Mouse (Mus musculus) liver, embryonic 14.5 days (tissue): Measurements from ENCODE around the gene Ercc6l2. TPM values are rescaled to one million over a fixed set of nuclear protein-coding genes. Genes with fewer than 3 reads are reported as not detected.

Experiments
- ATAC-seq: fragments of 200-750 bp; cut with Nextera tagmentation; 2 replicates; pipeline ENCODE4 v1.8.0; 2017; ENCODE audit warnings: moderate number of reproducible peaks, mild to moderate bottlenecking, moderate library complexity; ENCODE audit not compliant: insufficient read depth
- DNase-seq, 3 experiments: peaks; one replicate each; pipeline ENCODE4 v3.0.0-alpha.2; 2012 to 2013; ENCODE audit warnings: low read depth in 3 of 3, low spot score in 3 of 3
- H3K27ac ChIP-seq: fragments of 300-500 bp; sonication (generic); 2 replicates; pipeline ENCODE4 v1.5.1; 2014; ENCODE audit warnings: moderate library complexity, mild to moderate bottlenecking, control low read depth, inconsistent platforms
- H3K27me3 ChIP-seq: fragments of 300-500 bp; sonication (generic); 2 replicates; pipeline ENCODE4 v1.6.1; 2014; ENCODE audit warnings: mild to moderate bottlenecking, low read length, moderate library complexity; ENCODE audit not compliant: control insufficient read depth, insufficient read depth
- H3K36me3 ChIP-seq: fragments of 300-500 bp; sonication (generic); replicated peaks from 2 replicates; pipeline ENCODE4 v1.6.1; 2014; ENCODE audit warnings: low read depth; ENCODE audit not compliant: control insufficient read depth, insufficient read depth
- H3K4me1 ChIP-seq, 2 experiments: fragments of 200-500 bp in 1 of 2; fragments of 300-500 bp in 1 of 2; sonication (generic) in 1 of 2; replicated peaks; 2 replicates each; pipeline ENCODE4 v1.6.1; 2012 to 2014; ENCODE audit warnings: antibody characterized with exemption in 1 of 2, inconsistent platforms in 1 of 2, low read length in 1 of 2; ENCODE audit not compliant: control insufficient read depth in 2 of 2, insufficient read depth in 2 of 2
- H3K4me2 ChIP-seq: fragments of 300-500 bp; sonication (generic); 2 replicates; pipeline ENCODE4 v1.6.1; 2014; ENCODE audit warnings: low read depth, mild to moderate bottlenecking, control low read depth, moderate library complexity
- H3K4me3 ChIP-seq, 2 experiments: fragments of 200-500 bp in 1 of 2; fragments of 300-500 bp in 1 of 2; sonication (generic) in 1 of 2; 2 replicates each; pipeline ENCODE4 v1.5.1; 2012 to 2014; ENCODE audit warnings: low read depth in 2 of 2, low read length in 2 of 2, mild to moderate bottlenecking in 2 of 2, control low read depth in 1 of 2, inconsistent platforms in 1 of 2, moderate library complexity in 1 of 2; ENCODE audit not compliant: insufficient read depth in 1 of 2
- H3K9ac ChIP-seq: fragments of 300-500 bp; sonication (generic); replicated peaks from 2 replicates; pipeline ENCODE4 v1.6.1; 2014; ENCODE audit warnings: mild to moderate bottlenecking, control low read depth, moderate library complexity
- H3K9me3 ChIP-seq: fragments of 300-500 bp; sonication (generic); 2 replicates; pipeline ENCODE4 v1.6.1; 2016; ENCODE audit warnings: low read length, mixed read lengths; ENCODE audit not compliant: control insufficient read depth
- CTCF ChIP-seq: IDR thresholded peaks from 2 replicates; pipeline ENCODE4 v1.5.1; 2016; ENCODE audit warnings: antibody characterized with exemption, low read depth, control low read depth
- EP300 ChIP-seq: IDR thresholded peaks from 2 replicates; pipeline ENCODE4 v1.6.1; 2016; ENCODE audit warnings: antibody characterized with exemption, low read depth
- WGBS: fragments of 180-500 bp; shearing (Covaris S2); extraction: QIAGEN DNeasy Blood & Tissue Kit; methylation state at CpG from one replicate; pipeline ENCODE4 v1.1.7; 2014; ENCODE audit not compliant: insufficient replicate concordance; 5-methylcytosine and 5-hydroxymethylcytosine counted together
- polyA plus RNA-seq, 2 experiments: library from polyadenylated mRNA; depleted of rRNA in 1 of 2; stranded (reverse) in 1 of 2; unstranded in 1 of 2; fragments of >200 nt; fragmentation: Nextera tagmentation in 1 of 2; extraction: Ambion mirVana in 1 of 2; gene quantifications; 2 replicates each; pipeline versions ENCODE4 v1.2.1 to v1.2.3; 2012 to 2014

Ercc6l2 gene
- polyA plus RNA-seq, 2 experiments = 6.6 to 6.7 TPM

- no peak overlapping the region for H3K4me2 ChIP-seq
- H3K27ac ChIP-seq = no peak overlapping the region
Observed at GRCm38 (mm10) chr13:63929351-63929750, 114.3 kb downstream of the Ercc6l2 start.

GRCm38 (mm10) chr13:63929917-63930515, 115.0 kb downstream of the Ercc6l2 start:
- Histone ChIP-seq H3K4me2 (no peak overlapping the region), H3K4me1 (peaks cover 0 to 12% of the 10 kb centered on the region in 2 experiments; a peak in 2 of 4 replicates), H3K36me3 (no peaks in the 10 kb centered on the region), H3K27ac (no peak overlapping the region), H3K9me3 (no peaks in the 10 kb centered on the region), H3K4me3 (no peak overlapping the region), H3K27me3 (no peaks in the 10 kb centered on the region), H3K9ac (no peak overlapping the region)
- ATAC-seq (no peak), DNase-seq (no peak)
- TF ChIP-seq EP300 = no peak
- TF ChIP-seq CTCF = no peak
- 56% methylated on average over 5 of the region's 5 CpGs for WGBS

More at GRCm38 (mm10) chr13:63929351-63929750, 114.3 kb downstream of the Ercc6l2 start:
- Histone ChIP-seq H3K9ac (no peak overlapping the region), H3K27me3 (no peaks in the 10 kb centered on the region), H3K9me3 (no peaks in the 10 kb centered on the region), H3K4me3 (no peak overlapping the region), H3K4me1 (peaks cover 0 to 15% of the 10 kb centered on the region in 2 experiments; a peak in 2 of 4 replicates), H3K36me3 (no peaks in the 10 kb centered on the region)
- peak; percentile 12; the same call in 1 of the 2 replicates for TF ChIP-seq CTCF
- TF ChIP-seq EP300 = no peak
- no peak for DNase-seq
- 48% methylated on average over 1 of the region's 1 CpGs for WGBS
- ATAC-seq = no peak

- Histone ChIP-seq H3K4me3 (no peak overlapping the region), H3K9me3 (no peaks in the 10 kb centered on the region), H3K36me3 (no peaks in the 10 kb centered on the region), H3K4me1 (peaks cover 0 to 12% of the 10 kb centered on the region in 2 experiments; a peak in 2 of 4 replicates), H3K27me3 (no peaks in the 10 kb centered on the region), H3K9ac (no peak overlapping the region), H3K4me2 (no peak overlapping the region), H3K27ac (no peak overlapping the region)
- TF ChIP-seq CTCF = no peak
- no peak for TF ChIP-seq EP300
- 55% methylated on average over 10 of the region's 10 CpGs for WGBS
- no peak for ATAC-seq
- no peak for DNase-seq
Observed at GRCm38 (mm10) chr13:63930525-63930924, 115.5 kb downstream of the Ercc6l2 start.

- Histone ChIP-seq H3K9ac (no peak overlapping the region), H3K27ac (no peak overlapping the region), H3K9me3 (no peaks in the 10 kb centered on the region), H3K27me3 (no peaks in the 10 kb centered on the region), H3K36me3 (no peaks in the 10 kb centered on the region), H3K4me3 (no peak overlapping the region), H3K4me2 (peak overlapping the region; percentile 37), H3K4me1 (peaks cover 0 to 5% of the 10 kb centered on the region in 2 experiments; a peak in 2 of 4 replicates)
- no peak for TF ChIP-seq EP300
- TF ChIP-seq CTCF = no peak
- 29% methylated on average over 9 of the region's 9 CpGs for WGBS
- ATAC-seq = peak; percentile 41; the same call in 1 of the 2 replicates
- peak in 1 of 3 experiments; percentile 39 for DNase-seq
Observed at GRCm38 (mm10) chr13:63936369-63936768, 121.3 kb downstream of the Ercc6l2 start.

- Histone ChIP-seq H3K27ac (no peak overlapping the region), H3K4me1 (peaks cover 0 to 5% of the 10 kb centered on the region in 2 experiments; a peak in 2 of 4 replicates), H3K4me2 (no peak overlapping the region), H3K27me3 (no peaks in the 10 kb centered on the region), H3K9ac (no peak overlapping the region), H3K36me3 (no peaks in the 10 kb centered on the region), H3K4me3 (no peak overlapping the region), H3K9me3 (no peaks in the 10 kb centered on the region)
- WGBS = 29% methylated on average over 1 of the region's 1 CpGs
- DNase-seq (no peak), ATAC-seq (no peak)
- TF ChIP-seq CTCF = no peak
- no peak for TF ChIP-seq EP300
Observed at GRCm38 (mm10) chr13:63940257-63940656, 125.2 kb downstream of the Ercc6l2 start.
